Mouse (Mus musculus) lung, embryonic 16.5 days (tissue): ENCODE measurements around the gene Tmem176b. TPM values are rescaled to one million over a fixed set of nuclear protein-coding genes. Genes with fewer than 3 reads are reported as not detected.

Source experiments
- ATAC-seq: fragments of 200-750 bp; cut with Nextera tagmentation; 2 replicates; pipeline ENCODE4 v1.8.0; 2017; ENCODE audit warnings: low read depth, mild to moderate bottlenecking, moderate library complexity
- H3K27ac ChIP-seq: fragments of 300-500 bp; sonication (generic); 2 replicates; pipeline ENCODE4 v1.5.1; 2014; ENCODE audit warnings: mild to moderate bottlenecking, control low read depth, low read length
- H3K27me3 ChIP-seq: fragments of 300-500 bp; sonication (generic); 2 replicates; pipeline ENCODE4 v1.6.1; 2014; ENCODE audit warnings: low read depth, low read length, mixed read lengths; ENCODE audit not compliant: control insufficient read depth, insufficient read depth
- H3K36me3 ChIP-seq: fragments of 300-500 bp; sonication (generic); 2 replicates; pipeline ENCODE4 v1.6.1; 2014; ENCODE audit warnings: low read length; ENCODE audit not compliant: control insufficient read depth, insufficient read depth
- H3K4me1 ChIP-seq: fragments of 300-500 bp; sonication (generic); replicated peaks from 2 replicates; pipeline ENCODE4 v1.6.1; 2014; ENCODE audit warnings: low read length, mixed read lengths; ENCODE audit not compliant: control insufficient read depth, insufficient read depth
- H3K4me2 ChIP-seq: fragments of 300-500 bp; sonication (generic); 2 replicates; pipeline ENCODE4 v1.6.1; 2014; ENCODE audit warnings: low read depth, low read length, control low read depth
- H3K4me3 ChIP-seq: fragments of 300-500 bp; sonication (generic); 2 replicates; pipeline ENCODE4 v1.5.1; 2014; ENCODE audit warnings: mild to moderate bottlenecking, low read length, control low read depth
- H3K9ac ChIP-seq: fragments of 300-500 bp; sonication (generic); 2 replicates; pipeline ENCODE4 v1.6.1; 2014; ENCODE audit warnings: low read length, control low read depth
- H3K9me3 ChIP-seq: fragments of 300-500 bp; sonication (generic); 2 replicates; pipeline ENCODE4 v1.6.1; 2016; ENCODE audit warnings: low read length; ENCODE audit not compliant: control insufficient read depth
- WGBS: fragments of 180-500 bp; shearing (Covaris S2); extraction: QIAGEN DNeasy Blood & Tissue Kit; methylation state at CpG from one replicate; pipeline ENCODE4 v1.1.7; 2014; 5-methylcytosine and 5-hydroxymethylcytosine counted together
- polyA plus RNA-seq: library from polyadenylated mRNA; unstranded; fragments of >200 nt; fragmentation: Nextera tagmentation; extraction: Ambion mirVana; gene quantifications from 2 replicates; pipeline ENCODE4 v1.2.1, GENCODE M21; 2015

Tmem176b gene
- polyA plus RNA-seq, 1 experiment from 2014 or later: 450 TPM

- no peaks in the 10 kb centered on the region for H3K9me3 ChIP-seq
- no peak overlapping the region for H3K9ac ChIP-seq
- no peaks in the 10 kb centered on the region; the same call in none of the 2 replicates for H3K4me1 ChIP-seq
- ATAC-seq: no peak
- H3K27me3 ChIP-seq: no peaks in the 10 kb centered on the region
- no peaks in the 10 kb centered on the region for H3K36me3 ChIP-seq
- H3K4me3 ChIP-seq: no peak overlapping the region
- no peak overlapping the region for H3K27ac ChIP-seq
- H3K4me2 ChIP-seq: no peak overlapping the region
- 49% methylated on average over 3 of the region's 3 CpGs for WGBS
Measured at GRCm38 (mm10) chr6:48864723-48865122, 23.4 kb upstream of the Tmem176b start.

GRCm38 (mm10) chr6:48864181-48864580, 22.9 kb upstream of the Tmem176b start:
- no peaks in the 10 kb centered on the region; the same call in none of the 2 replicates for H3K4me1 ChIP-seq
- no peaks in the 10 kb centered on the region for H3K27me3 ChIP-seq
- no peak overlapping the region for H3K4me2 ChIP-seq
- no peak overlapping the region for H3K4me3 ChIP-seq
- H3K27ac ChIP-seq: no peak overlapping the region
- no peaks in the 10 kb centered on the region for H3K9me3 ChIP-seq
- no peak for ATAC-seq
- H3K9ac ChIP-seq: no peak overlapping the region
- WGBS: 36% methylated on average over 3 of the region's 3 CpGs
- no peaks in the 10 kb centered on the region for H3K36me3 ChIP-seq

DNA sequence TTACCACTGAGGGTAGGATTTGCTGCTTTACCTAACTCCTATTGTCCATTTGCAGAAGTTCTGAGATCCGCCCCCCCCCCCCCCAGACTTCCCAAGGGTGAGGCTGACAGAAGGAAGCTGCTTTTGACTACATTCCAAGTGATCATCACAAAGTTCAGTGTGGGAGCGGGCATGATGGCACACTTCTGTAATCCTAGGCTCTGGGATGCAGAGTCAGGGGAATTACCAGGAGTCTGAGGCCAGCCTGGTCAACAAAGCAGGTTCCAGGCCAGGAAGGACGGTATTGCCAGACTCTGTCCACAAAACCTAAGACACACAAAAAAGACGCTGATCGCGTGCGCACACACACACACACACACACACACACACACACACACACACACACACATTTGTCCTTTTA, 22.2 kb upstream of the Tmem176b start:
- Histone ChIP-seq H3K4me3 (no peak overlapping the region), H3K27me3 (no peaks in the 10 kb centered on the region), H3K36me3 (no peaks in the 10 kb centered on the region), H3K9ac (no peak overlapping the region), H3K4me1 (no peaks in the 10 kb centered on the region; the same call in none of the 2 replicates), H3K27ac (no peak overlapping the region), H3K4me2 (no peak overlapping the region), H3K9me3 (no peaks in the 10 kb centered on the region)
- no peak for ATAC-seq
- 75% methylated on average over 7 of the region's 7 CpGs for whole genome bisulfite sequencing

- 0 out of 2 replicates have a peak, but pooled peaks have one; percentile 26 for ATAC-seq
Measured at GRCm38 (mm10) chr6:48862816-48863215, 21.5 kb upstream of the Tmem176b start.

DNA sequence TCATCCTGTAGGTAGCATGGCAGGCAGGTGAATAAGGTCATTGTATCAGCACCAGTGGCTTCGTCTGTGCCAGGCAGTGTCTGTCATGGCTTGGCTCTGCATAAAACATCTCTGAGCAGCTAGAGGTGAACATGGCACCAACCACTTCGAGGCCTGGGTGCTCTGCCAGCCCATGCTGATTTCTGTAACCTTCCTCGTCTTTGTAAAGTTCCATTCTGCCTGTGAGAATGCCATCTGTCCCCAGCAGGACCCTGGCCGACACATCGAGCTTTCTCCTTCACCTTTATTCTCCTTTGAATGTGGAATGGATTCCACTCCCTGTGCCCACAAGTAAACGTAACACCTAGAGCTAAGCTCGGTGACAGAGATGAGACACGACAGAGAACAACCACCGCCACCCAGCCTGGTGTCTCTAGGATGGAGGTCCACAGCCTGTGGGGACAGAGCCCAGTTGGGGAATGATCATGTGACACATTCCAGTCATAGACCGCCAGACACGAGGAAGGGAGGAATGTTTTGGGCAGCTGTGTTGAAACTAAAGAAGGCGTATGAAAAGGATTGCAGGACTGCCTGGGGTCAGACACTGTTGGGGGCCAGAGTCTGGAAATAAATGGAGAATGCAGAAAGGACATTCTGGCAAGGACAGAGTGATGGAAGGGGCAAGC, 20.5 kb upstream of the Tmem176b start:
- ATAC-seq: peak; percentile 59
- Histone ChIP-seq H3K4me3 (no peak overlapping the region), H3K4me1 (peaks cover 4% of the 10 kb centered on the region), H3K27me3 (no peaks in the 10 kb centered on the region), H3K36me3 (no peaks in the 10 kb centered on the region), H3K27ac (peak overlapping the region; percentile 45), H3K4me2 (no peak overlapping the region), H3K9me3 (no peaks in the 10 kb centered on the region), H3K9ac (no peak overlapping the region)
- 61% methylated on average over 12 of the region's 12 CpGs for whole genome bisulfite sequencing

More at GRCm38 (mm10) chr6:48862816-48863215, 21.5 kb upstream of the Tmem176b start:
- 61% methylated on average over 4 of the region's 4 CpGs for WGBS
- Histone ChIP-seq H3K36me3 (no peaks in the 10 kb centered on the region), H3K9ac (no peak overlapping the region), H3K9me3 (no peaks in the 10 kb centered on the region), H3K27ac (peak overlapping the region; percentile 29), H3K4me3 (no peak overlapping the region), H3K4me1 (no peaks in the 10 kb centered on the region; the same call in none of the 2 replicates), H3K4me2 (no peak overlapping the region), H3K27me3 (no peaks in the 10 kb centered on the region)

GRCm38 (mm10) chr6:48860851-48861250, 19.6 kb upstream of the Tmem176b start:
- ATAC-seq: no peak
- Histone ChIP-seq H3K4me1 (peaks cover 8% of the 10 kb centered on the region), H3K36me3 (no peaks in the 10 kb centered on the region), H3K27me3 (no peaks in the 10 kb centered on the region), H3K27ac (no peak overlapping the region), H3K4me2 (no peak overlapping the region), H3K4me3 (no peak overlapping the region), H3K9me3 (no peaks in the 10 kb centered on the region), H3K9ac (no peak overlapping the region)
- WGBS: 92% methylated on average over 1 of the region's 1 CpGs

- Histone ChIP-seq H3K36me3 (no peaks in the 10 kb centered on the region), H3K4me3 (peak overlapping the region; percentile 34), H3K27me3 (no peaks in the 10 kb centered on the region), H3K9me3 (no peaks in the 10 kb centered on the region), H3K9ac (peak overlapping the region; percentile 25; the same call in 1 of the 2 replicates), H3K27ac (no peak overlapping the region), H3K4me2 (peak overlapping the region; percentile 50), H3K4me1 (peaks cover 8% of the 10 kb centered on the region)
- ATAC-seq: peak; percentile 45; the same call in 1 of the 2 replicates
- 11% methylated on average over 22 of the region's 23 CpGs for WGBS
Measured at GRCm38 (mm10) chr6:48860130-48860815, 19.0 kb upstream of the Tmem176b start.

GRCm38 (mm10) chr6:48857613-48858302, 16.5 kb upstream of the Tmem176b start:
- Histone ChIP-seq H3K4me3 (no peak overlapping the region), H3K4me1 (peaks cover 9% of the 10 kb centered on the region), H3K36me3 (no peaks in the 10 kb centered on the region), H3K27ac (peak overlapping the region; percentile 58), H3K4me2 (no peak overlapping the region), H3K9me3 (no peaks in the 10 kb centered on the region; the same call in 1 of the 2 replicates), H3K9ac (no peak overlapping the region), H3K27me3 (no peaks in the 10 kb centered on the region)
- peak; percentile 68 for ATAC-seq
- 27% methylated on average over 8 of the region's 8 CpGs for WGBS

- ATAC-seq: no peak
- Histone ChIP-seq H3K36me3 (no peaks in the 10 kb centered on the region), H3K4me3 (no peak overlapping the region), H3K9me3 (no peaks in the 10 kb centered on the region; the same call in 1 of the 2 replicates), H3K27me3 (no peaks in the 10 kb centered on the region), H3K4me2 (no peak overlapping the region), H3K27ac (no peak overlapping the region), H3K9ac (no peak overlapping the region), H3K4me1 (peaks cover 13% of the 10 kb centered on the region)
- 97% methylated on average over 2 of the region's 2 CpGs for WGBS
Measured at GRCm38 (mm10) chr6:48854155-48854554, 12.9 kb upstream of the Tmem176b start.
